Mouse (Mus musculus): ENCODE measurements at regions not wholly inside any gene's neighbourhood (a gene's known extent, or its start where the extent isn't known, plus 50 kb on each side); places are given as distances from the start of the nearest gene placed in this dataset.
"Not testable (repeated sequence)": the region's sequence is repeated elsewhere in the genome, so short reads cannot be mapped to it uniquely, and the experiment has no call there.

GRCm38 (mm10) chr7:47747528-47747927, 146.4 kb upstream of the Mrgpra3 start (continued):
- TF ChIP-seq USF1 (IDR thresholded peaks at IDR 0.05; ENCODE audit: low read depth, low read length) (no peak), ZNF384 (IDR thresholded peaks at IDR 0.05; ENCODE audit: low read depth, low read length) (no peak), TAL1 (IDR thresholded peaks at IDR 0.05; ENCODE audit: low read length) (peak; percentile 20; the same call in 1 of the 2 replicates), MAFK (IDR thresholded peaks at IDR 0.05; ENCODE audit: borderline replicate concordance, low read depth, low read length) (no peak), KAT2A (conservative IDR thresholded peaks at IDR 0.05; ENCODE audit: low read depth, low read length) (no peak), MAZ (IDR thresholded peaks at IDR 0.05; ENCODE audit: low read depth, low read length) (no peak), MYC (IDR thresholded peaks at IDR 0.05; ENCODE audit: low read depth, low read length) (no peak), SIN3A (IDR thresholded peaks at IDR 0.05; ENCODE audit: low read length) (no peak), ZMIZ1 (IDR thresholded peaks at IDR 0.05; ENCODE audit: low read depth, low read length) (no peak), MAX (IDR thresholded peaks at IDR 0.05; ENCODE audit: low read length) (no peak), TCF12 (IDR thresholded peaks at IDR 0.05; ENCODE audit: low read depth, low read length) (peak; percentile 15; the same call in 1 of the 2 replicates), MYB (IDR thresholded peaks at IDR 0.05; ENCODE audit: low read depth, low read length) (no peak), CTCF (IDR thresholded peaks at IDR 0.05 in 2 of 3, conservative IDR thresholded peaks at IDR 0.05 in 1 of 3; ENCODE audit: control insufficient read depth in 1 of 3, insufficient read depth in 1 of 3, low read depth in 2 of 3, low read length in 3 of 3, poor library complexity in 1 of 3, severe bottlenecking in 1 of 3) (no peak), ZC3H11A (IDR thresholded peaks at IDR 0.05; ENCODE audit: low read depth, low read length) (no peak), SMC3 (IDR thresholded peaks at IDR 0.05; ENCODE audit: low read depth, low read length) (no peak)

- H3K9ac ChIP-seq (ENCODE audit: control insufficient read depth, low read depth, low read length, poor library complexity, severe bottlenecking); H3K36me3 ChIP-seq (ENCODE audit: control insufficient read depth in 1 of 2, insufficient read depth in 2 of 2, low read length in 2 of 2); H3K27me3 ChIP-seq (ENCODE audit: control insufficient read depth in 1 of 2, insufficient read depth in 2 of 2, low read length in 2 of 2); H3K9me3 ChIP-seq (replicated peaks; ENCODE audit: insufficient read depth, low read length); H3K79me2 ChIP-seq (ENCODE audit: control insufficient read depth, insufficient read depth, low read length, poor library complexity); H3K4me3 ChIP-seq (ENCODE audit: control insufficient read depth in 1 of 2, insufficient read depth in 1 of 2, low read depth in 2 of 2, low read length in 2 of 2); H3K4me1 ChIP-seq (ENCODE audit: control insufficient read depth in 1 of 2, insufficient read depth in 2 of 2, low read length in 2 of 2); H3K27ac ChIP-seq (ENCODE audit: control insufficient read depth, low read depth, low read length): not testable (repeated sequence)
- DNase-seq (ENCODE audit: low read depth, low spot score): peak; percentile 25
- TF ChIP-seq ZC3H11A (IDR thresholded peaks at IDR 0.05; ENCODE audit: low read depth, low read length): peak; percentile 44
- peak; percentile 44 for TF ChIP-seq SMC3 (IDR thresholded peaks at IDR 0.05; ENCODE audit: low read depth, low read length)
- peak; percentile 45 for TF ChIP-seq RAD21 (IDR thresholded peaks at IDR 0.05; ENCODE audit: low read depth, low read length)
- peak in 2 of 3 experiments; percentile 31 to 49; a peak in 3 of 6 replicates for TF ChIP-seq CTCF (IDR thresholded peaks at IDR 0.05 in 2 of 3, conservative IDR thresholded peaks at IDR 0.05 in 1 of 3; ENCODE audit: control insufficient read depth in 1 of 3, insufficient read depth in 1 of 3, low read depth in 2 of 3, low read length in 3 of 3, poor library complexity in 1 of 3, severe bottlenecking in 1 of 3)
These were observed 138.9 kb upstream of the Mrgpra3 start for GRCm38 (mm10) chr7:47740064-47740463.

- Histone ChIP-seq H3K27ac (ENCODE audit: control insufficient read depth, low read depth, low read length) (no peak overlapping the region), H3K27me3 (ENCODE audit: control insufficient read depth in 1 of 2, insufficient read depth in 2 of 2, low read length in 2 of 2) (no peaks in the 10 kb centered on the region), H3K36me3 (ENCODE audit: control insufficient read depth in 1 of 2, insufficient read depth in 2 of 2, low read length in 2 of 2) (no peaks in the 10 kb centered on the region), H3K9ac (ENCODE audit: control insufficient read depth, low read depth, low read length, poor library complexity, severe bottlenecking) (no peak overlapping the region), H3K79me2 (ENCODE audit: control insufficient read depth, insufficient read depth, low read length, poor library complexity) (no peaks in the 10 kb centered on the region), H3K4me3 (ENCODE audit: control insufficient read depth in 1 of 2, insufficient read depth in 1 of 2, low read depth in 2 of 2, low read length in 2 of 2) (no peak overlapping the region), H3K4me1 (ENCODE audit: control insufficient read depth in 1 of 2, insufficient read depth in 2 of 2, low read length in 2 of 2) (no peaks in the 10 kb centered on the region), H3K9me3 (replicated peaks; ENCODE audit: insufficient read depth, low read length) (no peaks in the 10 kb centered on the region)
- no peak for DNase-seq (ENCODE audit: low read depth, low spot score)
- no peak for TF ChIP-seq JUND (IDR thresholded peaks at IDR 0.05; ENCODE audit: low read depth, low read length)
- TF ChIP-seq CTCF (IDR thresholded peaks at IDR 0.05 in 2 of 3, conservative IDR thresholded peaks at IDR 0.05 in 1 of 3; ENCODE audit: control insufficient read depth in 1 of 3, insufficient read depth in 1 of 3, low read depth in 2 of 3, low read length in 3 of 3, poor library complexity in 1 of 3, severe bottlenecking in 1 of 3): no peak
- TF ChIP-seq USF2 (IDR thresholded peaks at IDR 0.05; ENCODE audit: borderline replicate concordance in 1 of 2, insufficient read depth in 1 of 2, low read depth in 1 of 2, low read length in 2 of 2): no peak
- TF ChIP-seq POLR2A (IDR thresholded peaks at IDR 0.05; ENCODE audit: control insufficient read depth in 1 of 2, insufficient read depth in 1 of 2, low read depth in 1 of 2, low read length in 2 of 2, poor library complexity in 1 of 2): no peak
- TF ChIP-seq UBTF (IDR thresholded peaks at IDR 0.05; ENCODE audit: borderline replicate concordance, insufficient read depth, low read depth, low read length): no peak
- TF ChIP-seq ZKSCAN1 (IDR thresholded peaks at IDR 0.05; ENCODE audit: low read depth, low read length): no peak
- TF ChIP-seq KAT2A (conservative IDR thresholded peaks at IDR 0.05; ENCODE audit: low read depth, low read length): no peak
- no peak for TF ChIP-seq POLR2AphosphoS5 (IDR thresholded peaks at IDR 0.05; ENCODE audit: borderline replicate concordance, low read depth, low read length)
- TF ChIP-seq ETS1 (IDR thresholded peaks at IDR 0.05; ENCODE audit: low read depth, low read length): no peak
- TF ChIP-seq ZMIZ1 (IDR thresholded peaks at IDR 0.05; ENCODE audit: low read depth, low read length): no peak
- TF ChIP-seq MAZ (IDR thresholded peaks at IDR 0.05; ENCODE audit: low read depth, low read length): no peak
- TF ChIP-seq GABPA (IDR thresholded peaks at IDR 0.05; ENCODE audit: low read depth, low read length): no peak
- TF ChIP-seq MEF2A (IDR thresholded peaks at IDR 0.05; ENCODE audit: extremely low read depth, insufficient replicate concordance, low read depth, low read length, poor library complexity, severe bottlenecking): no peak
- no peak for TF ChIP-seq CHD2 (IDR thresholded peaks at IDR 0.05; ENCODE audit: low read length)
- no peak for TF ChIP-seq SIN3A (IDR thresholded peaks at IDR 0.05; ENCODE audit: low read length)
- no peak for TF ChIP-seq ZNF384 (IDR thresholded peaks at IDR 0.05; ENCODE audit: low read depth, low read length)
- TF ChIP-seq TBP (IDR thresholded peaks at IDR 0.05; ENCODE audit: low read depth, low read length): no peak
- no peak for TF ChIP-seq USF1 (IDR thresholded peaks at IDR 0.05; ENCODE audit: low read depth, low read length)
- no peak for TF ChIP-seq GATA1 (IDR thresholded peaks at IDR 0.05; ENCODE audit: low read depth, low read length)
These were observed 89.9 kb upstream of the Mrgpra3 start for GRCm38 (mm10) chr7:47691121-47691520.
